Mouse (Mus musculus): Measurements from ENCODE around the gene Zbed4. TPM values are rescaled to one million over a fixed set of nuclear protein-coding genes. Genes with fewer than 3 reads are reported as not detected.

The Zbed4 gene
- polyA plus RNA-seq, 1 experiment from 2014 or later: 26.8 TPM

DNA sequence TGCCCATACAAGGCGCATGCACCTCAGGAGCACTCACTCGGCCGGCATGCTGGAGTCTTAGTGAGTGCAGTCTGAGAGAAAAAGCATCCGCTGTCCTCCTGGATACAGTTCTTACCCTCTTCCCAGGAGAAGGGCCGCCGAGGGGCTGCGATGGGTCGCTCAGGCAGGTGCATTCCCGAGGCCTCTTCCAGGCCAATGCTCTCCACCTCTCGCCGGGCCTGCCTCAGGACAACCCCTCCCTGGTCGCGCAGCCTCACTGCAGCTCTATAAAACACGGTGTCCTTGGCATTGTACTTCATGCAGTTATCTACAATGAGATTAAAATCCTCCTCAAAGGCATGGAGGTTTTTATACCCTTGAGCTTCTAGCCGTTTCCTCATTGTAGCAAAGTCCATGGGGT, 39.0 kb upstream of the Zbed4 start:
- Histone ChIP-seq H3K9me3 (ENCODE audit: control insufficient read depth, low read length) (no peaks in the 10 kb centered on the region), H3K27me3 (ENCODE audit: control insufficient read depth, insufficient read depth, low read length) (no peaks in the 10 kb centered on the region), H3K4me2 (replicated peaks; ENCODE audit: low read depth, low read length) (no peak overlapping the region), H3K4me1 (ENCODE audit: control insufficient read depth, insufficient read depth, low read length) (no peaks in the 10 kb centered on the region), H3K36me3 (ENCODE audit: control insufficient read depth, insufficient read depth, low read length) (peaks cover 98% of the 10 kb centered on the region), H3K27ac (ENCODE audit: low read depth, low read length) (no peak overlapping the region), H3K9ac (ENCODE audit: low read depth, low read length) (no peak overlapping the region), H3K4me3 (ENCODE audit: low read length) (no peak overlapping the region)
- ATAC-seq (ENCODE audit: low FRiP score, low TSS enrichment): no peak
- 93% methylated on average over 15 of the region's 15 CpGs for WGBS

DNA sequence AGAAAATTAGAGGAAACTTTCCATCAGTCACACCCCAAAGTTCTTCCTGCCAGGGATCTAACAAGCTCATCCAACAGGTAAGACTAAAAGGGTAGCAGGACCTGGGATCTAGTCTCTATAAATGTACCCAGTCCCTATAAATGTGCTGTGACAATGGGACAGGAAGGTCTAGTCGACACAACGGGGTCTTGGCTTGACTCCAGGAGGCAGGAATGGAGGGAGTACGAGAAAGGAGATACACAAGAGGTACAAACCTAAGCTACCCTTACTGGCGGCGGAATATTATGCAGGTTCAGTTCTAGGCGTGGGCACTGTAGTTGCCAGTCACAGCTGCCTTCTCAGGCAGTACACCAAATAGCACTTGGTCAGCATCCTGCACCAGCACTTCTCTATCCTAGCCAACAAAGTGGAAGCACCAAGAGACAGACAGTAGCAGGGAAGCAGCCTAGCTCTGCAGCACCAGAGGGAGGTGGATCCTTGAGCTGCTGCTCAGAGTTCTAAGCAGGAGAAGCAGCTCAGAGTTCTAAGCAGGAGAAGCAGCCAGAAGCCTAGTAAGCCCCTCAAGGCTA, 37.4 kb upstream of the Zbed4 start:
- no peak for ATAC-seq (ENCODE audit: low FRiP score, low TSS enrichment)
- no peaks in the 10 kb centered on the region for H3K9me3 ChIP-seq (ENCODE audit: control insufficient read depth, low read length)
- H3K9ac ChIP-seq (ENCODE audit: low read depth, low read length): no peak overlapping the region
- H3K4me1 ChIP-seq (ENCODE audit: control insufficient read depth, insufficient read depth, low read length): no peaks in the 10 kb centered on the region
- peaks cover 90% of the 10 kb centered on the region for H3K36me3 ChIP-seq (ENCODE audit: control insufficient read depth, insufficient read depth, low read length)
- H3K27ac ChIP-seq (ENCODE audit: low read depth, low read length): no peak overlapping the region
- 83% methylated on average over 6 of the region's 6 CpGs for WGBS
- no peaks in the 10 kb centered on the region for H3K27me3 ChIP-seq (ENCODE audit: control insufficient read depth, insufficient read depth, low read length)
- no peak overlapping the region for H3K4me2 ChIP-seq (replicated peaks; ENCODE audit: low read depth, low read length)
- H3K4me3 ChIP-seq (ENCODE audit: low read length): no peak overlapping the region

DNA sequence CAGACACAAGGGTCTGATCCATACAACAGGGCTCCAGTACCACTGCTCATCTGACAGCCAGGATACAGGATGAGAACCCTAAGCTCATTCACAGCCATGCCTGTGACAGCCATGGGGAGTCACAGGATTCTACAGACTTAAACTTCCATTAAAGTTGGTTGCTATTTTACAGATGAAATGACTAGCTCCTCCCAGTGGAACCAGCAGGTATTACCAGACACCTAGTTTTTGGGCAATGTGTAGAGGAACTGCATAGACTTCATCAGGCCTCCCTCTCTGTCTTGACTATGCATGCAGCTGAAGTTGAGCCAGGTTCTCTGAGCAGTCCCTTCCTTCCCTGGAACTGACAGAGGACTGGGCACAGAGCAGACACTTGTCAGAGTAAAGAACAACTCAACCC, 35.1 kb upstream of the Zbed4 start:
- Histone ChIP-seq H3K27ac (ENCODE audit: low read depth, low read length) (no peak overlapping the region), H3K4me3 (ENCODE audit: low read length) (no peak overlapping the region), H3K9me3 (ENCODE audit: control insufficient read depth, low read length) (no peaks in the 10 kb centered on the region), H3K4me2 (replicated peaks; ENCODE audit: low read depth, low read length) (no peak overlapping the region), H3K36me3 (ENCODE audit: control insufficient read depth, insufficient read depth, low read length) (peaks cover 82% of the 10 kb centered on the region), H3K27me3 (ENCODE audit: control insufficient read depth, insufficient read depth, low read length) (no peaks in the 10 kb centered on the region), H3K9ac (ENCODE audit: low read depth, low read length) (no peak overlapping the region), H3K4me1 (ENCODE audit: control insufficient read depth, insufficient read depth, low read length) (no peaks in the 10 kb centered on the region)
- ATAC-seq (ENCODE audit: low FRiP score, low TSS enrichment): no peak

DNA sequence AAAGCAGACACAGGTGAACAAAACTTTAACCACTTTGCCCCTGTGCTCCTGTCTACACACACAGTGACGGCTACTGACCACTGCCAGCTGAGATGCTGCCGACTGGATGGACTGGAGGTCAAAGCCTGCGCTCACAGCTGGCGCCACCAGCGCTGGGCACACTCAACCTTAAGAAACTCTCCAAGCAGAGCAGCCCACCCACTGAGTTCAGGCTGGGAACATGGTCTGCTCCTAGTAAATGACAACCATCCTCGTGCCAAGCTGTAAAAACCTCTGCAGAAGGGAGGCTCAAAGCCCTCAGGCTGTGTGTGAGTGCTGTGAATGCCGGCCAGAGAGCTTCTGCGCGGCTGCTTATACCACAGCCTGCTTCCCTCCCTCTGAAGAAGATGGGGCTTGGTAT, 34.2 kb upstream of the Zbed4 start:
- no peaks in the 10 kb centered on the region for H3K27me3 ChIP-seq (ENCODE audit: control insufficient read depth, insufficient read depth, low read length)
- ATAC-seq (ENCODE audit: low FRiP score, low TSS enrichment): no peak
- peaks cover 82% of the 10 kb centered on the region for H3K36me3 ChIP-seq (ENCODE audit: control insufficient read depth, insufficient read depth, low read length)
- H3K4me2 ChIP-seq (replicated peaks; ENCODE audit: low read depth, low read length): no peak overlapping the region
- 71% methylated on average over 9 of the region's 9 CpGs for WGBS
- no peak overlapping the region for H3K27ac ChIP-seq (ENCODE audit: low read depth, low read length)
- no peak overlapping the region for H3K4me3 ChIP-seq (ENCODE audit: low read length)
- no peaks in the 10 kb centered on the region for H3K9me3 ChIP-seq (ENCODE audit: control insufficient read depth, low read length)
- H3K4me1 ChIP-seq (ENCODE audit: control insufficient read depth, insufficient read depth, low read length): no peaks in the 10 kb centered on the region
- H3K9ac ChIP-seq (ENCODE audit: low read depth, low read length): no peak overlapping the region

DNA sequence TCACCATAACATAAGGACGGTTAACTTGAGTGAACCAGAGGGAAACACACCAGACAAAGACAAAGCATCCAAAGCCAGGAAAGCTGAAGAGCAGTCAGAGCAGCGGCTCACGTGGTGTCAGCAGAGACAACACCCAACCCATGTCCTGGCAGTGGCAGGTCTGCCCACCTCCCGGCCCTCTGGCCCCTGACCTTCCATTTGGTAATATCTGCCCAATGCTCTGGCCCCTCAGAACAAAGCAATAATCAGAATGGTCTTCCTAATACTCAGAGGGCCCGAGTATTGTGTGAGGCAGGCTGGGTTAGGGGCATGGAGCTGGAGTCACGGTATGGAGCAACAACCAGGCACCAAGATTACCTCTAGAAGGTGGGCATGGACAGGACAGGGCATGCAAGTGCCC, 28.3 kb upstream of the Zbed4 start:
- no peak overlapping the region for H3K4me2 ChIP-seq (replicated peaks; ENCODE audit: low read depth, low read length)
- H3K27ac ChIP-seq (ENCODE audit: low read depth, low read length): no peak overlapping the region
- H3K9me3 ChIP-seq (ENCODE audit: control insufficient read depth, low read length): no peaks in the 10 kb centered on the region
- no peak overlapping the region for H3K9ac ChIP-seq (ENCODE audit: low read depth, low read length)
- peaks cover 76% of the 10 kb centered on the region for H3K36me3 ChIP-seq (ENCODE audit: control insufficient read depth, insufficient read depth, low read length)
- no peaks in the 10 kb centered on the region for H3K27me3 ChIP-seq (ENCODE audit: control insufficient read depth, insufficient read depth, low read length)
- H3K4me1 ChIP-seq (ENCODE audit: control insufficient read depth, insufficient read depth, low read length): no peaks in the 10 kb centered on the region
- H3K4me3 ChIP-seq (ENCODE audit: low read length): no peak overlapping the region
- 83% methylated on average over 6 of the region's 6 CpGs for WGBS
- no peak for ATAC-seq (ENCODE audit: low FRiP score, low TSS enrichment)

DNA sequence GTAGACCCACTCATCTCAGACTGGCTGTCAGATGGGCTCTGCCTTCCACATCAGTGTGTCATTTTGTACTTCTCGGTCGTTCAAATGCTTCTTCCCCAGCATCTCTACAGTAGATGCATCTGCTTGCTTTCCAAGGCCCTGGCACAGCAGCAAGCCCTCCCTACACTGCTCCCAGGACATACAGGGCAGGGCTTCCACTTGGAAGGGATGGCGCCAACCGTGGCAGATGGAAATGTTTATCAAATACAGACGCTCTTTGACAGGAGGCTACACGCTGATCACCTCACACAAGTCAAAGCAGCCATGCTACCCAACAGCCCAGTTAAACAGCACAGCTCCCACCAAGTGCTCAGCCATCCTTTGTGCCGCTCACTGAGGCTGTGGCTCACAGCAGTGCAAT, 27.1 kb upstream of the Zbed4 start:
- no peak for ATAC-seq (ENCODE audit: low FRiP score, low TSS enrichment)
- Histone ChIP-seq H3K27me3 (ENCODE audit: control insufficient read depth, insufficient read depth, low read length) (no peaks in the 10 kb centered on the region), H3K27ac (ENCODE audit: low read depth, low read length) (no peak overlapping the region), H3K4me2 (replicated peaks; ENCODE audit: low read depth, low read length) (no peak overlapping the region), H3K36me3 (ENCODE audit: control insufficient read depth, insufficient read depth, low read length) (peaks cover 81% of the 10 kb centered on the region), H3K4me1 (ENCODE audit: control insufficient read depth, insufficient read depth, low read length) (no peaks in the 10 kb centered on the region), H3K9ac (ENCODE audit: low read depth, low read length) (no peak overlapping the region), H3K4me3 (ENCODE audit: low read length) (no peak overlapping the region), H3K9me3 (ENCODE audit: control insufficient read depth, low read length) (no peaks in the 10 kb centered on the region)
- WGBS: 92% methylated on average over 7 of the region's 7 CpGs

DNA sequence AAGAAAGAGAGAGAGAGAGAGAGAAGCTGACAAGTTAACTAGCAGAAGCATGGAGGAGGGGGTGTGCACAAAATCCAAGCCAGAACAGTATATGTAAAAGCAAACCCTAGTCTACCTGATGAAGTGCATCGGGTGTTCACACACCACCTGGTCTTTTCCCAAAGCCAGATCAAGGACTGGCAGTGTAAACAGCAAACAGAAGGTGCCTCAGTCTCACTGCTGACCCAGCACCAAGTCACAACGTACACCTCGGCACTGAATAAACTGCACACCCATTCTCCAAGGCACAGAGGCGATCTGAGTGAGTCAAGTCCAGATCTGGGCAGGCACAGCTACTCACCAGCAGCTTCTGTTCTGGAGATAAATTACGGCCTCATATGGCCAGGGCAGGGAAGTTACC, 26.4 kb upstream of the Zbed4 start:
- no peak overlapping the region for H3K9ac ChIP-seq (ENCODE audit: low read depth, low read length)
- ATAC-seq (ENCODE audit: low FRiP score, low TSS enrichment): no peak
- whole genome bisulfite sequencing: 88% methylated on average over 5 of the region's 5 CpGs
- H3K9me3 ChIP-seq (ENCODE audit: control insufficient read depth, low read length): no peaks in the 10 kb centered on the region
- H3K4me2 ChIP-seq (replicated peaks; ENCODE audit: low read depth, low read length): no peak overlapping the region
- H3K27me3 ChIP-seq (ENCODE audit: control insufficient read depth, insufficient read depth, low read length): no peaks in the 10 kb centered on the region
- H3K4me3 ChIP-seq (ENCODE audit: low read length): no peak overlapping the region
- H3K36me3 ChIP-seq (ENCODE audit: control insufficient read depth, insufficient read depth, low read length): peaks cover 84% of the 10 kb centered on the region
- no peak overlapping the region for H3K27ac ChIP-seq (ENCODE audit: low read depth, low read length)
- H3K4me1 ChIP-seq (ENCODE audit: control insufficient read depth, insufficient read depth, low read length): no peaks in the 10 kb centered on the region

DNA sequence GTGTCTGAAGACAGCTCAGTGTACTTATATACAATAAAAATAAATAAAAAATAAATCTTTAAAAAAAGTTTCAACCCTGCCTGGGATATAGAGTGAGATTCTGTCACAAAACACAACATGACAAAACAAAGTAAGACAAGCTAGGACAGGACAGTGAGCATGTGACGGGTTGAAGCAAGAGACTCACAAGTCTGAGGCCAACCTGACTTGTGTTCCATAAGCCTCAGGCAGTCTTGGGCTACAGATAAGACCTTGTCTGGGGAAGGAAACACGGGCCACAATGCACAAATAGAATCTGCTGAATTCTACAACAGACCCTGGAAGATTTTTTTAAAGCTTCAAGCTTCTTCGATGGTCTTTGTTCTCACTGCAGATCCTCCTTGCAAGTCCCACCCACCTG, 24.3 kb upstream of the Zbed4 start:
- H3K9me3 ChIP-seq (ENCODE audit: control insufficient read depth, low read length): no peaks in the 10 kb centered on the region
- peaks cover 75% of the 10 kb centered on the region for H3K36me3 ChIP-seq (ENCODE audit: control insufficient read depth, insufficient read depth, low read length)
- no peak overlapping the region for H3K27ac ChIP-seq (ENCODE audit: low read depth, low read length)
- H3K4me3 ChIP-seq (ENCODE audit: low read length): no peak overlapping the region
- H3K4me2 ChIP-seq (replicated peaks; ENCODE audit: low read depth, low read length): no peak overlapping the region
- H3K27me3 ChIP-seq (ENCODE audit: control insufficient read depth, insufficient read depth, low read length): no peaks in the 10 kb centered on the region
- no peak overlapping the region for H3K9ac ChIP-seq (ENCODE audit: low read depth, low read length)
- 95% methylated on average over 3 of the region's 3 CpGs for WGBS
- H3K4me1 ChIP-seq (ENCODE audit: control insufficient read depth, insufficient read depth, low read length): peaks cover 16% of the 10 kb centered on the region; the same call in 1 of the 2 replicates
- ATAC-seq (ENCODE audit: low FRiP score, low TSS enrichment): no peak

DNA sequence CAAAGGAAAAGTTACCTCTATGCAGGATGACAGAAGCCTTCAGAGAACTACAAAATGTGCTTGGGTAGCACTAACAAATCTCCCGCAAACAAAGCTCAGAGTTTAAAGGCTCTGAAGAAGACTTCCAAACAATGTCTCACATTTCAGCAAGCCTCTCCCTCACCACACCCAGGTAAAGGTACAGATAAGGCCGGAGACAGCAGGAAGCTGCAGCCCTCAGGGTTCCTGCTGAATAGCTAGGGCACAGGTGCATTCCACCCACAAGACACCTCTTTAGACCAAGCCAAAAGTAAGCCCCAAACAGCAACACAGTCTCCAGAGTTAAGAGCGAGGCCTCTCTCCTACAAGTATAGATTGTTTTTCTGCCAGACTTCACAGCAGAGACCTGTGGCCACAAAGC, 20.7 kb upstream of the Zbed4 start:
- WGBS: 86% methylated on average over 3 of the region's 3 CpGs
- Histone ChIP-seq H3K4me1 (ENCODE audit: control insufficient read depth, insufficient read depth, low read length) (peaks cover 23% of the 10 kb centered on the region; the same call in 1 of the 2 replicates), H3K4me3 (ENCODE audit: low read length) (no peak overlapping the region), H3K27ac (ENCODE audit: low read depth, low read length) (no peak overlapping the region), H3K36me3 (ENCODE audit: control insufficient read depth, insufficient read depth, low read length) (peaks cover 41% of the 10 kb centered on the region), H3K27me3 (ENCODE audit: control insufficient read depth, insufficient read depth, low read length) (no peaks in the 10 kb centered on the region), H3K9ac (ENCODE audit: low read depth, low read length) (no peak overlapping the region), H3K9me3 (ENCODE audit: control insufficient read depth, low read length) (no peaks in the 10 kb centered on the region), H3K4me2 (replicated peaks; ENCODE audit: low read depth, low read length) (no peak overlapping the region)
- no peak for ATAC-seq (ENCODE audit: low FRiP score, low TSS enrichment)

Measured in kidney, embryonic 14.5 days (tissue).